8 mouse cellular contexts compared by ENCODE assay signal in genomic region chrX:75577582-75578324, GRCm38 (mm10). TPM values are rescaled to one million over a fixed set of nuclear protein-coding genes. Genes with fewer than 3 reads are reported as not detected.
DNase-seq lines count a peak whose midpoint lies in the region; ATAC-seq and TF ChIP-seq lines count a peak whose summit lies in the region.

Rab39b (minus strand) TSS chrX:75578231.

- peak within 1 kb of the TSS; percentile 60 for H3K4me3 ChIP-seq in heart, embryonic 10.5 days
- H3K4me3 ChIP-seq in kidney, postnatal 0 days (replicated peaks; ENCODE audit: low read depth, low read length), result peak within 1 kb of the TSS; percentile 36
- H3K4me3 ChIP-seq in liver, embryonic 11.5 days (ENCODE audit: low read depth, low read length), result peak within 1 kb of the TSS; percentile 43
- H3K4me3 ChIP-seq in neural tube, embryonic 14.5 days (ENCODE audit: low read depth, low read length), result peak within 1 kb of the TSS; percentile 47

- H3K27me3 ChIP-seq in heart, embryonic 10.5 days (ENCODE audit: insufficient read depth, poor library complexity, severe bottlenecking), result no peaks in the 10 kb centered on the region
- no peaks in the 10 kb centered on the region for H3K27me3 ChIP-seq in kidney, postnatal 0 days (ENCODE audit: insufficient read depth, low read length)
- H3K27me3 ChIP-seq in liver, embryonic 11.5 days (replicated peaks; ENCODE audit: control insufficient read depth, insufficient read depth, low read length), result no peaks in the 10 kb centered on the region
- H3K27me3 ChIP-seq in neural tube, embryonic 14.5 days (ENCODE audit: control insufficient read depth, insufficient read depth, low read length), result no peaks in the 10 kb centered on the region

- H3K36me3 ChIP-seq in heart, embryonic 10.5 days, result no peaks in the 10 kb centered on the region
- no peaks in the 10 kb centered on the region for H3K36me3 ChIP-seq in kidney, postnatal 0 days (ENCODE audit: insufficient read depth, low read length)
- no peaks in the 10 kb centered on the region for H3K36me3 ChIP-seq in liver, embryonic 11.5 days (ENCODE audit: control insufficient read depth, insufficient read depth, low read length)
- no peaks in the 10 kb centered on the region for H3K36me3 ChIP-seq in neural tube, embryonic 14.5 days (ENCODE audit: control insufficient read depth, insufficient read depth, low read length)

- H3K4me2 ChIP-seq in kidney, postnatal 0 days (ENCODE audit: low read length), result peak within 1 kb of the TSS; percentile 52
- peak within 1 kb of the TSS; percentile 52 for H3K4me2 ChIP-seq in liver, embryonic 11.5 days
- peak within 1 kb of the TSS; percentile 41 for H3K4me2 ChIP-seq in neural tube, embryonic 14.5 days (ENCODE audit: low read depth, low read length)

- no peaks in the 10 kb centered on the region for H3K9me3 ChIP-seq in heart, embryonic 10.5 days
- H3K9me3 ChIP-seq in kidney, postnatal 0 days (replicated peaks; ENCODE audit: low read length), result no peaks in the 10 kb centered on the region
- no peaks in the 10 kb centered on the region for H3K9me3 ChIP-seq in liver, embryonic 11.5 days (ENCODE audit: control insufficient read depth, low read length)
- H3K9me3 ChIP-seq in neural tube, embryonic 14.5 days (ENCODE audit: control insufficient read depth, low read length), result no peaks in the 10 kb centered on the region

- TF ChIP-seq CTCF in kidney, postnatal 0 days (IDR thresholded peaks at IDR 0.05; ENCODE audit: low read depth), result no peak

- peak within 1 kb of the TSS; percentile 35; the same call in 1 of the 2 replicates for H3K9ac ChIP-seq in kidney, postnatal 0 days (ENCODE audit: low read depth, low read length)
- H3K9ac ChIP-seq in liver, embryonic 11.5 days (ENCODE audit: low read depth, low read length), result no peak within 1 kb of the TSS
- peak within 1 kb of the TSS; percentile 47 for H3K9ac ChIP-seq in neural tube, embryonic 14.5 days (replicated peaks; ENCODE audit: low read depth, low read length)

- peak; percentile 80 for DNase-seq in 3T3-L1 (ENCODE audit: low read depth, low spot score)
- peak; percentile 55 for DNase-seq in Muller cell, postnatal 12 days (ENCODE audit: inconsistent ontology term)
- peak; percentile 73 for DNase-seq in heart, embryonic 10.5 days (ENCODE audit: low spot score)
- peak; percentile 29 for DNase-seq in kidney, postnatal 0 days (ENCODE audit: low spot score)
- peak; percentile 33 for DNase-seq in liver, embryonic 11.5 days (ENCODE audit: low spot score)
- DNase-seq in thymus, postnatal 25 days, result no peak

- 15% methylated on average over 41 of the region's 41 CpGs for WGBS in heart, embryonic 10.5 days
- WGBS in kidney, postnatal 0 days, result 22% methylated on average over 41 of the region's 41 CpGs
- 10% methylated on average over 41 of the region's 41 CpGs for WGBS in liver, embryonic 11.5 days
- whole genome bisulfite sequencing in neural tube, embryonic 14.5 days, result 7% methylated on average over 41 of the region's 41 CpGs

- peak; percentile 50 for ATAC-seq in common myeloid progenitor, adult 5-6 weeks (replicated peaks; ENCODE audit: low read depth, poor library complexity, severe bottlenecking)
- ATAC-seq in kidney, postnatal 0 days (replicated peaks; ENCODE audit: low FRiP score, low read depth), result no peak; the same call in 1 of the 2 replicates
- ATAC-seq in liver, embryonic 11.5 days (replicated peaks; ENCODE audit: low FRiP score), result no peak
- ATAC-seq in neural tube, embryonic 14.5 days (ENCODE audit: low read depth), result peak; percentile 98

- H3K27ac ChIP-seq in heart, embryonic 10.5 days, result no peak within 1 kb of the TSS
- H3K27ac ChIP-seq in kidney, postnatal 0 days, result no peak within 1 kb of the TSS
- no peak within 1 kb of the TSS for H3K27ac ChIP-seq in liver, embryonic 11.5 days (ENCODE audit: low read depth, low read length)
- peak within 1 kb of the TSS; percentile 70 for H3K27ac ChIP-seq in neural tube, embryonic 14.5 days (ENCODE audit: low read depth, low read length)

- H3K4me1 ChIP-seq in heart, embryonic 10.5 days, result no peaks in the 10 kb centered on the region
- H3K4me1 ChIP-seq in kidney, postnatal 0 days (replicated peaks; ENCODE audit: insufficient read depth, low read length), result no peaks in the 10 kb centered on the region
- H3K4me1 ChIP-seq in liver, embryonic 11.5 days (replicated peaks; ENCODE audit: control insufficient read depth, insufficient read depth, low read length), result no peaks in the 10 kb centered on the region
- no peaks in the 10 kb centered on the region for H3K4me1 ChIP-seq in neural tube, embryonic 14.5 days (ENCODE audit: control insufficient read depth, insufficient read depth, low read length)

RNA-seq across cellular contexts. Expression of gene Rab39b, which starts in this region (rescaled TPM):
- not detected in 2 replicates for total RNA-seq in common myeloid progenitor, adult 5-6 weeks (2017)
- polyA plus RNA-seq in heart, embryonic 10.5 days (2016; fragmentation: Nextera tagmentation; extraction: Ambion mirVana), result 1.1 and 1.8 TPM in 2 replicates
- polyA plus RNA-seq in kidney, postnatal 0 days (2015; fragmentation: Nextera tagmentation; extraction: Ambion mirVana), result 1.6 TPM in 2 replicates
- polyA plus RNA-seq in liver, embryonic 11.5 days (2014; fragmentation: Nextera tagmentation; extraction: Ambion mirVana), result 0.43 and 0.52 TPM in 2 replicates
- polyA plus RNA-seq in neural tube, embryonic 14.5 days (2014; fragmentation: Nextera tagmentation; extraction: Ambion mirVana), result 24.2 and 24.6 TPM in 2 replicates

Comparison
In these comparisons a context has a peak if more than half of its experiments do, and no peak if none do; other contexts are left out.
1. Peak in ATAC-seq in common myeloid progenitor, adult 5-6 weeks; RNA of the gene not detected or under 1 TPM.
2. Peak in DNase-seq, H3K4me3 ChIP-seq and H3K4me2 ChIP-seq in liver, embryonic 11.5 days; RNA of the gene not detected or under 1 TPM.